Mouse (Mus musculus): ENCODE measurements at regions not wholly inside any gene's neighbourhood (a gene's known extent, or its start where the extent isn't known, plus 50 kb on each side); places are given as distances from the start of the nearest gene placed in this dataset. TPM values are rescaled to one million over a fixed set of nuclear protein-coding genes. Genes with fewer than 3 reads are reported as not detected.

DNA sequence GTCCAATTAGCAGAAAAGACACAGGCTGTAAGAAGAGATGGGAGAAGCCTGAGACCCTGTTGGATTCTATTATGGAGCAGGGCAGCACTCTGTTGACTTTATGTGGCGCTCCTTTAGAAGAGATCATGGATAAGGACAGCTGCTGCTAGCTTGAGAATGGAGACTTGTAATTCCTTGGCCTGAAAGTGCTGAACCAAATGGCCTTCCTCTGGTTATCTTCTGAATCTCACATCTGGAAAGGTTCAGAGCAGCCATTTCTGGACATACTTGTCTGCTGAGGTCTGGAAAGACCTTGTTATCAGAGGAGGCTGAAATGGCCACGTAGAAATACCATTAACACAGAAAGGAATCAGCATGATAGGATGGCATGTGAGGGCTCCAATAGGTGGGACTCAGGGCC, 59.5 kb upstream of the Tnp1 start:
- Histone ChIP-seq H3K27me3 (ENCODE audit: control insufficient read depth, insufficient read depth, insufficient read length) (no peaks in the 10 kb centered on the region), H3K4me3 (ENCODE audit: insufficient read depth, poor library complexity, severe bottlenecking) (no peak overlapping the region)
- no peak for TF ChIP-seq CEBPB (IDR thresholded peaks at IDR 0.05; ENCODE audit: low read depth)
- no peak for TF ChIP-seq MAX (IDR thresholded peaks at IDR 0.05)
- no peak for TF ChIP-seq CTCF (IDR thresholded peaks at IDR 0.05; ENCODE audit: control insufficient read depth, insufficient read depth, insufficient read length)
- TF ChIP-seq USF1 (IDR thresholded peaks at IDR 0.05; ENCODE audit: low read depth) = no peak
- no peak for TF ChIP-seq MYOG (IDR thresholded peaks at IDR 0.05; ENCODE audit: control insufficient read depth, extremely low read depth, insufficient read length)
- TF ChIP-seq MYOD1 (IDR thresholded peaks at IDR 0.05; ENCODE audit: control insufficient read depth, insufficient read length, low read depth) = no peak
- no peak for TF ChIP-seq FOSL1 (IDR thresholded peaks at IDR 0.05; ENCODE audit: insufficient read depth, low read length, poor library complexity, severe bottlenecking)

DNA sequence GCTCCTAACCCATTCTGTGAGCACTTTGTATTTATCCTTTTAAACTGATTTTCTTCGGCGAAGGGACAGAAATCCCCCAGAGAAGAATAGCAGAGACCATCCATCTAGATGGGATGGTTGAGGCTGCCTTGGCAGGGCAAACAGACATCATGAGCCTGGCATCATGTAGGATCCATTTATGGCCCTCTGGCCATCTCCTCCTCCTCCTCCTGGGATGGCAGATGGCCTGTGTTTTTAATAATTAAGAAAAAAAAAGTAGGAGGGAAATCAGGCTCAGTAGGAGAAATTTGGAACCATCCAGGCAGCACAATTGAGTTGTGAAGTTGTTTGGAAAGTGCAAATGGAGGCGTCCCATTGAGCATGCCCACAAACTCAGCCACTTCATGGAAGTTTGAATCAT, 58.8 kb upstream of the Tnp1 start:
- H3ac ChIP-seq (ENCODE audit: control insufficient read depth, insufficient read length, low read depth) = no peak overlapping the region
- no peaks in the 10 kb centered on the region for H3K79me3 ChIP-seq (ENCODE audit: low read depth)
- no peaks in the 10 kb centered on the region for H3K36me3 ChIP-seq (ENCODE audit: control insufficient read depth, insufficient read depth)
- no peaks in the 10 kb centered on the region for H3K79me2 ChIP-seq (ENCODE audit: control insufficient read depth, insufficient read depth)
- no peak overlapping the region for H3K4me3 ChIP-seq (ENCODE audit: insufficient read depth, poor library complexity, severe bottlenecking)
- no peak for TF ChIP-seq MAX (IDR thresholded peaks at IDR 0.05)
- TF ChIP-seq CTCF (IDR thresholded peaks at IDR 0.05; ENCODE audit: control insufficient read depth, insufficient read depth, insufficient read length) = no peak
- H3K27me3 ChIP-seq (ENCODE audit: control insufficient read depth, insufficient read depth, insufficient read length) = no peaks in the 10 kb centered on the region

More for the DNA sequence above, 59.5 kb upstream of the Tnp1 start:
- H3K79me3 ChIP-seq (ENCODE audit: low read depth) = no peaks in the 10 kb centered on the region
- no peaks in the 10 kb centered on the region for H3K36me3 ChIP-seq (ENCODE audit: control insufficient read depth, insufficient read depth)
- no peaks in the 10 kb centered on the region for H3K79me2 ChIP-seq (ENCODE audit: control insufficient read depth, insufficient read depth)
- H3ac ChIP-seq (ENCODE audit: control insufficient read depth, insufficient read length, low read depth) = no peak overlapping the region

DNA sequence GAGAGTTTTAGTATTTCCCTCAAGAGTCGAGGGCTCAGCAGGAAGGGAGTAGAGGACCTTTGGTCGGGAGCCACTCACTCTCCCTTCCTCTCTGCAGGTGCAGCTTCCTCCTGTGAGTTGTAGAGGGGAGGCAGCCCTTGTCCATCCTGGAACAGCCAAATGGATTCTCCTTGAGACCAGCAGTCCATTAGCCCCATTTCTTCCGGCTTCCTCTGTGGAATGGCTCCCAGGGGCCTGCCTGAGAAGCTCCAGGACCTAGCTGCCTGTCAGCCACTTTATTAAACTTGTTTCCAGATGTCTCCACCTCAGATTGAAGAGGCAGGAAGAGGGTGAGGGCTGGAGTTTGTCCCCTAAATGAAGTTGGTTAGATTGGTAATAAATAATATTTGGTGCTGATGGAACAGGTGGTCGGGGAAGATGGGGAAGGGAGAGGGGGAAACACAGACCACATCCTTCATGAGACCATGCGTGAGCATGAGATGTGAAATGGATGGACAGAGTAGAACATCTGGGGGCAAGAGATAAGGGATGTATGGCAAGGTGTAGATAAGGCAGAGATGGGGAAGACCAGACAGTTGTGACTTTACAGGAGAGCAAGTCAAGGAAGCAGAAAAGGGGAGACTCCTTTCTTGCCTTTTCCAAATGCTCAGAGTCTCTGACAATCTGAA, 56.7 kb upstream of the Tnp1 start:
- H3K79me3 ChIP-seq (ENCODE audit: low read depth) = no peaks in the 10 kb centered on the region
- TF ChIP-seq FOSL1 (IDR thresholded peaks at IDR 0.05; ENCODE audit: insufficient read depth, low read length, poor library complexity, severe bottlenecking) (no peak), MYOG (IDR thresholded peaks at IDR 0.05; ENCODE audit: control insufficient read depth, extremely low read depth, insufficient read length) (no peak), MAX (IDR thresholded peaks at IDR 0.05) (no peak), MYOD1 (IDR thresholded peaks at IDR 0.05; ENCODE audit: control insufficient read depth, insufficient read length, low read depth) (no peak), CTCF (IDR thresholded peaks at IDR 0.05; ENCODE audit: control insufficient read depth, insufficient read depth, insufficient read length) (no peak), CEBPB (IDR thresholded peaks at IDR 0.05; ENCODE audit: low read depth) (no peak), USF1 (IDR thresholded peaks at IDR 0.05; ENCODE audit: low read depth) (no peak)
- no peak overlapping the region for H3K4me3 ChIP-seq (ENCODE audit: insufficient read depth, poor library complexity, severe bottlenecking)
- no peaks in the 10 kb centered on the region for H3K79me2 ChIP-seq (ENCODE audit: control insufficient read depth, insufficient read depth)
- no peaks in the 10 kb centered on the region for H3K36me3 ChIP-seq (ENCODE audit: control insufficient read depth, insufficient read depth)
- no peak overlapping the region for H3ac ChIP-seq (ENCODE audit: control insufficient read depth, insufficient read length, low read depth)
- no peaks in the 10 kb centered on the region for H3K27me3 ChIP-seq (ENCODE audit: control insufficient read depth, insufficient read depth, insufficient read length)

DNA sequence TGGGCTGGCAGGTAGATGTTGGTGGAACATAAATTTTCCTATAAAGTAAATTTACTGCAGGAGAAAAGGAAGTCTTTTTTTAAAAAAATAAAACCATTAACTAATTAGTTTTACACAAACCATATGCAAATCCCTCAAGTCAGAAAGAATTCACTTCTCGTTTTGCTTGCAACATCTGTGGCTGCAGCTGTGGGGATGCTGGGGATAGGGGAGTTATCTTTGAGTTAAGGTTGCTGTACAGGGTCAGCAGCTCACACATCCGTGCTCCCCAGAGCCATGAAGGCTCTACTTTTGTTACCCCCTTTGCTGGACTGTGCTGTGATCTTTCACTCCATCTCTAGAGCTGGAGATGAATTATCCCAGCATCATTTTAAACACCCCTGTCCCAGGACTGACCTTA, 54.4 kb upstream of the Tnp1 start:
- Histone ChIP-seq H3K4me3 (ENCODE audit: insufficient read depth, poor library complexity, severe bottlenecking) (no peak overlapping the region), H3K79me2 (ENCODE audit: control insufficient read depth, insufficient read depth) (no peaks in the 10 kb centered on the region), H3ac (ENCODE audit: control insufficient read depth, insufficient read length, low read depth) (no peak overlapping the region), H3K36me3 (ENCODE audit: control insufficient read depth, insufficient read depth) (no peaks in the 10 kb centered on the region), H3K27me3 (ENCODE audit: control insufficient read depth, insufficient read depth, insufficient read length) (no peaks in the 10 kb centered on the region), H3K79me3 (ENCODE audit: low read depth) (no peaks in the 10 kb centered on the region)
- no peak for TF ChIP-seq FOSL1 (IDR thresholded peaks at IDR 0.05; ENCODE audit: insufficient read depth, low read length, poor library complexity, severe bottlenecking)
- no peak for TF ChIP-seq USF1 (IDR thresholded peaks at IDR 0.05; ENCODE audit: low read depth)

Small RNAs in the stretch of these regions (microRNA-seq; reads per million reads assigned to microRNA genes)
- not detected for gene Mir6351 (ENCODE audit: borderline microRNAs expressed)

Data from C2C12 (cell line).